Mouse (Mus musculus): ENCODE data around the gene Trpc3. TPM values are rescaled to one million over a fixed set of nuclear protein-coding genes. Genes with fewer than 3 reads are reported as not detected.

Trpc3 gene
- polyA plus RNA-seq, 1 experiment: 0.60 TPM

- TF ChIP-seq POLR2A (IDR thresholded peaks at IDR 0.05; ENCODE audit: low read depth, low read length) (no peak), CTCF (IDR thresholded peaks at IDR 0.05; ENCODE audit: borderline replicate concordance, insufficient read depth, low read length) (no peak)
- H3K27ac ChIP-seq (ENCODE audit: insufficient read depth, low read length): no peak overlapping the region
- no peaks in the 10 kb centered on the region for H3K4me1 ChIP-seq (ENCODE audit: control insufficient read depth, insufficient read depth, low read length)
- H3K4me3 ChIP-seq (ENCODE audit: insufficient read depth, low read length): no peak overlapping the region
These were observed 45.3 kb downstream of the Trpc3 start for GRCm38 (mm10) chr3:36644554-36645244.

- Histone ChIP-seq H3K4me1 (ENCODE audit: control insufficient read depth, insufficient read depth, low read length) (no peaks in the 10 kb centered on the region), H3K27ac (ENCODE audit: insufficient read depth, low read length) (no peak overlapping the region), H3K4me3 (ENCODE audit: insufficient read depth, low read length) (no peak overlapping the region)
- TF ChIP-seq CTCF (IDR thresholded peaks at IDR 0.05; ENCODE audit: borderline replicate concordance, insufficient read depth, low read length): no peak
- TF ChIP-seq POLR2A (IDR thresholded peaks at IDR 0.05; ENCODE audit: low read depth, low read length): no peak
These were observed 46.6 kb downstream of the Trpc3 start for GRCm38 (mm10) chr3:36643354-36643753.

- no peak for TF ChIP-seq CTCF (IDR thresholded peaks at IDR 0.05; ENCODE audit: borderline replicate concordance, insufficient read depth, low read length)
- Histone ChIP-seq H3K4me3 (ENCODE audit: insufficient read depth, low read length) (no peak overlapping the region), H3K27ac (ENCODE audit: insufficient read depth, low read length) (no peak overlapping the region), H3K4me1 (ENCODE audit: control insufficient read depth, insufficient read depth, low read length) (no peaks in the 10 kb centered on the region)
These were observed 47.2 kb downstream of the Trpc3 start for GRCm38 (mm10) chr3:36642736-36643135.

- H3K4me3 ChIP-seq (ENCODE audit: insufficient read depth, low read length): no peak overlapping the region
- H3K27ac ChIP-seq (ENCODE audit: insufficient read depth, low read length): no peak overlapping the region
These were observed 49.2 kb downstream of the Trpc3 start for GRCm38 (mm10) chr3:36640787-36641186.

GRCm38 (mm10) chr3:36635449-36635848, 54.5 kb downstream of the Trpc3 start:
- Histone ChIP-seq H3K27ac (ENCODE audit: insufficient read depth, low read length) (no peak overlapping the region), H3K4me1 (ENCODE audit: control insufficient read depth, insufficient read depth, low read length) (no peaks in the 10 kb centered on the region), H3K4me3 (ENCODE audit: insufficient read depth, low read length) (no peak overlapping the region)
- TF ChIP-seq CTCF (IDR thresholded peaks at IDR 0.05; ENCODE audit: borderline replicate concordance, insufficient read depth, low read length): peak; percentile 74; the same call in 1 of the 2 replicates
- TF ChIP-seq POLR2A (IDR thresholded peaks at IDR 0.05; ENCODE audit: low read depth, low read length): no peak

More at GRCm38 (mm10) chr3:36640787-36641186, 49.2 kb downstream of the Trpc3 start:
- H3K4me1 ChIP-seq (ENCODE audit: control insufficient read depth, insufficient read depth, low read length): no peaks in the 10 kb centered on the region
- TF ChIP-seq CTCF (IDR thresholded peaks at IDR 0.05; ENCODE audit: borderline replicate concordance, insufficient read depth, low read length) (peak; percentile 28; the same call in 1 of the 2 replicates), POLR2A (IDR thresholded peaks at IDR 0.05; ENCODE audit: low read depth, low read length) (no peak)

GRCm38 (mm10) chr3:36626803-36627202, 63.2 kb downstream of the Trpc3 start:
- Histone ChIP-seq H3K4me3 (ENCODE audit: insufficient read depth, low read length) (no peak overlapping the region), H3K4me1 (ENCODE audit: control insufficient read depth, insufficient read depth, low read length) (no peaks in the 10 kb centered on the region), H3K27ac (ENCODE audit: insufficient read depth, low read length) (no peak overlapping the region)
- TF ChIP-seq CTCF (IDR thresholded peaks at IDR 0.05; ENCODE audit: borderline replicate concordance, insufficient read depth, low read length) (no peak), POLR2A (IDR thresholded peaks at IDR 0.05; ENCODE audit: low read depth, low read length) (no peak)

- no peaks in the 10 kb centered on the region; the same call in 1 of the 2 replicates for H3K4me1 ChIP-seq (ENCODE audit: control insufficient read depth, insufficient read depth, low read length)
- no peak overlapping the region for H3K4me3 ChIP-seq (ENCODE audit: insufficient read depth, low read length)
These were observed 71.8 kb downstream of the Trpc3 start for GRCm38 (mm10) chr3:36618181-36618580.

GRCm38 (mm10) chr3:36613908-36614255, 76.1 kb downstream of the Trpc3 start:
- Histone ChIP-seq H3K27ac (ENCODE audit: insufficient read depth, low read length) (no peak overlapping the region), H3K4me3 (ENCODE audit: insufficient read depth, low read length) (no peak overlapping the region), H3K4me1 (ENCODE audit: control insufficient read depth, insufficient read depth, low read length) (no peaks in the 10 kb centered on the region; the same call in 1 of the 2 replicates)
- TF ChIP-seq CTCF (IDR thresholded peaks at IDR 0.05; ENCODE audit: borderline replicate concordance, insufficient read depth, low read length): no peak
- no peak for TF ChIP-seq POLR2A (IDR thresholded peaks at IDR 0.05; ENCODE audit: low read depth, low read length)

More at GRCm38 (mm10) chr3:36618181-36618580, 71.8 kb downstream of the Trpc3 start:
- H3K27ac ChIP-seq (ENCODE audit: insufficient read depth, low read length): no peak overlapping the region
- TF ChIP-seq CTCF (IDR thresholded peaks at IDR 0.05; ENCODE audit: borderline replicate concordance, insufficient read depth, low read length) (no peak), POLR2A (IDR thresholded peaks at IDR 0.05; ENCODE audit: low read depth, low read length) (no peak)

- Histone ChIP-seq H3K4me3 (ENCODE audit: insufficient read depth, low read length) (peak within 1 kb of the TSS; percentile 81), H3K27ac (ENCODE audit: insufficient read depth, low read length) (no peak within 1 kb of the TSS), H3K4me1 (ENCODE audit: control insufficient read depth, insufficient read depth, low read length) (no peaks in the 10 kb centered on the region; the same call in 1 of the 2 replicates)
- no peak for TF ChIP-seq CTCF (IDR thresholded peaks at IDR 0.05; ENCODE audit: borderline replicate concordance, insufficient read depth, low read length)
- peak; percentile 80 for TF ChIP-seq POLR2A (IDR thresholded peaks at IDR 0.05; ENCODE audit: low read depth, low read length)
These were observed 76.6 kb downstream of the Trpc3 start, which contains the start of gene Bbs7 for GRCm38 (mm10) chr3:36613202-36613907. Gene Bbs7 (minus strand): TSS chr3:36613477.

GRCm38 (mm10) chr3:36612687-36613086, 77.3 kb downstream of the Trpc3 start:
- TF ChIP-seq CTCF (IDR thresholded peaks at IDR 0.05; ENCODE audit: borderline replicate concordance, insufficient read depth, low read length): no peak
- no peak for TF ChIP-seq POLR2A (IDR thresholded peaks at IDR 0.05; ENCODE audit: low read depth, low read length)
- no peaks in the 10 kb centered on the region for H3K4me1 ChIP-seq (ENCODE audit: control insufficient read depth, insufficient read depth, low read length)
- H3K4me3 ChIP-seq (ENCODE audit: insufficient read depth, low read length): peak overlapping the region; percentile 81
- H3K27ac ChIP-seq (ENCODE audit: insufficient read depth, low read length): no peak overlapping the region

Data from embryonic fibroblast, embryonic 13.5 days (primary cell).